Mouse (Mus musculus): ENCODE results near the gene Alkbh1.

- TF ChIP-seq TAL1 (IDR thresholded peaks at IDR 0.05; ENCODE audit: low read length) (no peak), GATA1 (IDR thresholded peaks at IDR 0.05; ENCODE audit: low read length) (no peak)
Observed at GRCm38 (mm10) chr12:87381380-87381682, 62.5 kb downstream of the Alkbh1 start.
